Mouse (Mus musculus) induced T-regulatory cell, adult 2 months (primary cell): ENCODE measurements around the gene Atp6v1f.

ENCODE experiments used
- DNase-seq: peaks from one replicate; pipeline ENCODE4 v3.0.0-alpha.2; 2012; ENCODE audit warnings: low read depth

Atp6v1f gene

DNA sequence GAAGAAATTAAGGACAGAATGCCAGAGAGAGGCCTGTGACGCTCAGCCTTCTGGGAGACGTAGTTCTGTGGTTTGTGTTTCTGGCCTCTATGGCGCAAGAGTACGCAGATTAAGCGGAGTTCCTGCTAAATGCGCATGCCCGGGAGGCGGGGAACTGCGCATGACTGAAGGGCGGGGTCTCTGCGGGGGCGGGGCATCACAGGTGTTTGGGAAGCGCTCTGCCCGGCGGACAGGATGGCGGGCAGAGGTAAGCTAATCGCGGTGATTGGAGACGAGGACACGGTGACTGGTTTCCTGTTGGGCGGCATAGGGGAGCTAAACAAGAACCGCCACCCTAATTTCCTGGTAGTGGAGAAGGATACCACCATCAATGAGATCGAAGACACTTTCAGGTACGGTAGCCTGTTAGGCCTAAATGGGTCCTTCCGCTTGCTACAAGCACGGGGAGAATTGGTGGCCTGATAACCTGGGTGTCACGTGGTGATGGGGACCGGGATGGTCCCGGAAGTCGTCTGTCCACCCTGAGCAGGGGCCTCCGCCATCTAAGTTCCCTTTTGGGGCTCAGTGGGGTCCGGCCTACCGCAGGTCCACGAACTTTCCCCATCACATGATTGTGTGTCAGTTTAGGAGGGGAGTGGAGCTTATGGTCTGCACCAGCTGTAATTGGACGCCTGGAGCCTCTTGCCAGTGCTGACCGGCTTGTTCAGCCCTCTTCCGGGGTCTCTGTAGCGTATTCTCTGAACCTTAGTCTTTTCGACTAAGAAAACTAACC is at the start of gene Atp6v1f:
Atp6v1f (plus strand) TSS at position 136 of the 772 bp plus-strand sequence.
- DNase-seq: peak; percentile 98

- no peak for DNase-seq
Measured at GRCm38 (mm10) chr6:29420596-29420995, 46.9 kb upstream of the Atp6v1f start.

GRCm38 (mm10) chr6:29425118-29425517 is 42.4 kb upstream of the Atp6v1f start:
- DNase-seq: no peak

- DNase-seq: no peak
Measured at GRCm38 (mm10) chr6:29426331-29426730, 41.2 kb upstream of the Atp6v1f start.

DNA sequence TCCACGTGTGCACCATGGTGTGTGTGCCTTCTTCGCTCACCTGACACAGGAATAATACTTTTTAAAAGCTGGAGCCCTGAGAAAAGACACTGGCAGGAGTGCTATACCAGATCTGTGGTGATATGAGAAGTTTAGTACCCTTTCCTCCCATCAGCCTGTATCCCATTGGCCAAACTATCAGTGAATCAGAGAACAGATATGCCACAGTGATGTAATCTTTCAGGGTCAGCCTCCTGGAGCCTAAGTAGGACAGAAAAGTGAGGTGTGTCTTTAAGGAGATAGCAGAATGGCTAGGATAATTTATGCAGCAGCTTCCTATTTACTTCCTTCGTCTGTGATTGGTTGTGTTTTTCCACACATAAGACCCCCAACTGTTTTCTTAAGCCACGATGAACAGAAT is 39.3 kb upstream of the Atp6v1f start:
- no peak for DNase-seq

GRCm38 (mm10) chr6:29430681-29431420 is 36.7 kb upstream of the Atp6v1f start:
- DNase-seq: no peak

GRCm38 (mm10) chr6:29431473-29431872 is 36.0 kb upstream of the Atp6v1f start:
- DNase-seq: no peak

- no peak for DNase-seq
Measured at GRCm38 (mm10) chr6:29432156-29432555, 35.4 kb upstream of the Atp6v1f start.

GRCm38 (mm10) chr6:29432676-29433037 is 34.9 kb upstream of the Atp6v1f start:
- no peak for DNase-seq

DNA sequence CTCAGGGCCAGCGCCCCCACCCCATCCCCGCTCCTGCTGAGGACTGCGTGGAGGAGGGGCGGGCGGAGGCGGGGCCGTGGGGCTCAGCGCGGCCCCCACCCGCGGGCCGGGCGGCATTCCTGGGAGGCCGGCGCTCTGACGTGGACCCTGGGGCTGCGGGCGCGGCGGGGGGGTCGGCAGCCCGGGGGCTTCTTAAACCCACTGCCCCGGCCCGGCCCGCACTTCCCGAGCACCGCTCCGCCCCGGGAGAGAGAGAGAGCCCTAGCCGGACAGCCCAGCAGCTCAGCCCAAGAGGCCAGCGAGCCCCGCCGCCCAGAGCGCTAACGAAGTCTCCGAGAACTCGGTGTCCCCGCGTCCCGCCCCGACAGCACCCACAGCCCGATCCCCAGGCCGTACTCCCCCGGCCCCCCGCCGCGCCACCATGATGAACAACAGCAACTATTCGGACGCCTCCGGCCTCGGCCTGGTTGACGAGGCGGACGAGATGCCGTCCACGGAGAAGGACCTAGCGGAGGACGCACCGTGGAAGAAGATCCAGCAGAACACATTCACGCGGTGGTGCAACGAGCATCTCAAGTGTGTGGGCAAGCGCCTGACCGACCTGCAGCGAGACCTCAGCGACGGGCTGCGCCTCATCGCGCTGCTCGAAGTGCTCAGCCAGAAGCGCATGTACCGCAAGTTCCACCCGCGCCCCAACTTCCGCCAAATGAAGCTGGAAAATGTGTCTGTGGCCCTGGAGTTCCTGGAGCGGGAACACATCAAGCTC is 34.3 kb upstream of the Atp6v1f start, which contains the start of gene Flnc:
Flnc (plus strand) TSS at position 219 of the 766 bp plus-strand sequence.
- peak; percentile 12 for DNase-seq

DNA sequence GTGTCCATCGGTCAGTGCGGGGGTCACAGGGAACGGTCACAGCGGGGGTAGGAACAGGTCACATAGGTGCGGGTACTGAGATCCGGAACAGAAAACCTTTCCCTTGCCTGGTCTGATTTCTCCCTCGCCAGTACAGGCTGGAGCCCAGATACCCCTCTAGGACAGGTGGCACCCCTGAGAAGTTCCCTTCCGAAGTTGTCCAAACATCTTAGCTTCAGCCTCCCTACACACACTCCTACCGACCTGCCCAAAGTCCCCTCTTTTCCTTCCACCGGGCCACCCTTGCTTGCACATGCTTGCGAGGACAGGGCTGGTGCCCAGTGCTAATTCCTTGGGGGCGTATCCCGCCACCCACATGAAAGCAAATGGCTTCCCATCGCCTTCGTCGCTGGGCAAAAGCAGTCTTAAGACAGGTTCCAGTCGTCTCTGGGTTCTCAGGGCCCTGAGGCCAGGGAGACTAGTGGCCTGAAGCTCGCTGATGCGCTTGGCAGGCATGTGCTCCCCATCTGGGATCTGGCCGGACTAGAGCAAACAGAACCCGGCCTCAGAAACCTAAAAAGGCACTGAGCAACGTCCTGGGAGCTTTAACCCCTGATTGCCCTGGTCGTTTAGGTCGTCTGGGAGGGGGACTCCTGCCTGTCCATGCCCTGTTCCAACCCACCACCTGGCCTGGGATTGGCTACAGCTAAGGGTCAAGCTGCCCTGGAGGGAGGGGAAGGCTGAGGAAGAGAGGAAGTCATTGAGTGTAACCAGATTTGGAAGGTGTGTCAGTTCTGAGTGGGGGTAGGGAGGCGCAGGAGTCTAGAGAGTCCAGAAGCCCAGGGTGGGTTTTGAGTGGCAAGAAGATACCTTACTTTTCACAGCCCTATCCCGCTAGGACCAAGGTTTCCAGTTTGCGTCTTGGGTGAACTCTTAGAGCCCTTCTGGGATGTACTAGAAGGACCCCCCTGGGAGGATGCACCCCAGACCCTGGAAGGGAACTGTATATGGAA is 33.4 kb upstream of the Atp6v1f start:
- DNase-seq: no peak

DNA sequence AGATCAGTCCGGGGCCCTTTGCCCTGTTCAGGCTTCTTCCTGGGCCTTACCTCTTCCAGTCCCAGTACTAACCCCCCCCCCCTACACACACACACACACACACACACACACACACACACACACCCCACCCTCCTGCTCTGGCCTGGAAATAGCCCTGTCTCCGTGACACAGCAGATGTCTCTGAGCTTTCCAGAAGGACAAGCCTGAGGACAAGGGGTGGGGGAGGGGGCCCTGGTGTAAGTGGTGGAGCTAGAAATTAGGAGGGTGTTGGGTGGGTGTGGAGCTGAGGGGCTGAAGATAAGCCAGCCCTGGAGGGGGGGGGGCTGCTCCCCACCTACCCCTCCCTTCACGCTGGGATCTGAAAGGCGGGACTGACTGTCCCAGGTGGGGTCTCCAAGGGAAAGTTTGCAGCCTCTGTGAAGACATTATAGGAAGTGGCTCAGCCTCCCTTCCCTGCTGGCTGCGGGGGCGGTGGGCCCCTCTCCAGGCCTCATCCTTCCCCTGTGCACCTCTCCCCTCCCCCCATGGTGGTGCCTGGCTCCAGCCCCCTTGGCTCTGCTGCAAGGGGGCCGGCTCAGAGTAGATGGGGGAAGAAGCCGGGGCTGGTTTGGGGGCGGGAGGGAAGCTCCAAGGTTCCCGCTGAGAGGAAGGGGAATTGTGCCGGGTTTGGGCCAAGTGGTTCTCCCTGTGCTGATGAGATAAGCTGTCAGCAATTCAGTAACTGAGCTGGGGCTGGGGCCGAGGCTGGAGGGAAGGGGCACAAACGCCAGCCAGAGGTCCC is 32.4 kb upstream of the Atp6v1f start:
- DNase-seq: no peak

GRCm38 (mm10) chr6:29435940-29436451 is 31.5 kb upstream of the Atp6v1f start:
- no peak for DNase-seq

- no peak for DNase-seq
Measured at GRCm38 (mm10) chr6:29436461-29436934, 31.0 kb upstream of the Atp6v1f start.

- DNase-seq: no peak
Measured at GRCm38 (mm10) chr6:29439251-29439650, 28.3 kb upstream of the Atp6v1f start.

GRCm38 (mm10) chr6:29439789-29440188 is 27.7 kb upstream of the Atp6v1f start:
- DNase-seq: no peak

GRCm38 (mm10) chr6:29444773-29445172 is 22.7 kb upstream of the Atp6v1f start:
- DNase-seq: peak; percentile 60

DNA sequence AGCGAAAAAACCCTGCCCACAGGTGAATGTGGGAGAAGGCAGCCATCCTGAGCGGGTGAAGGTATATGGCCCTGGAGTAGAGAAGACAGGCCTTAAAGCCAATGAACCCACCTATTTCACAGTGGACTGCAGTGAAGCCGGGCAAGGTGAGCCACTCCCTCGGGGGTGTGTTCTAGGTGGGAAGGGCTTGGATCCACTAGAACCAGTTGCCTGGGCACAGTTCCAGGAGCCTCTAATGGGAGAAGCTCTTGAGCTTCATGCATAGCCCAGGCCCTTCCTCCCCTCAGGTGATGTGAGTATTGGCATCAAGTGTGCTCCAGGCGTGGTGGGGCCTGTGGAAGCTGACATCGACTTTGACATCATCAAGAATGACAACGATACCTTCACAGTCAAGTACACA is 22.2 kb upstream of the Atp6v1f start:
- no peak for DNase-seq

GRCm38 (mm10) chr6:29449858-29450257 is 17.7 kb upstream of the Atp6v1f start:
- no peak for DNase-seq

DNA sequence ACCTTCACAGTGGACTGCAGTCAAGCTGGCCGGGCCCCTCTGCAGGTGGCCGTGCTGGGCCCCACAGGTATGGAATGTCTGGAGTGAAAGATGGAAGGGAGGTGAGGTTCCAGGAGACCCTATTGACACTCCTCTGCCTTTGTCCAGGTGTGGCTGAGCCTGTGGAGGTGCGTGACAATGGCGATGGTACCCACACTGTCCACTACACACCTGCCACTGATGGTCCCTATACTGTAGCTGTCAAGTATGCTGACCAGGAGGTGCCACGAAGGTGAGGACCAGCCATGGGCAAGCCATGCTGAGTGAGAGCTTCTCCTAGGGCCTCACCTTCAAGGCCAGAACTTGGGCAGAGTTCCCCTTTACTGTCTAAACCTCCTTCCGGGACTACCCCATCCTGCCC is 16.9 kb upstream of the Atp6v1f start:
- DNase-seq: no peak
